Mouse (Mus musculus): ENCODE data around the gene Cep126. TPM values are rescaled to one million over a fixed set of nuclear protein-coding genes. Genes with fewer than 3 reads are reported as not detected.
A peak's percentile ranks its signal among the peaks of the same experiment; 100 is the strongest.

The Cep126 gene
- polyA plus RNA-seq, 1 experiment from 2014 or later: 1.5 TPM

DNA sequence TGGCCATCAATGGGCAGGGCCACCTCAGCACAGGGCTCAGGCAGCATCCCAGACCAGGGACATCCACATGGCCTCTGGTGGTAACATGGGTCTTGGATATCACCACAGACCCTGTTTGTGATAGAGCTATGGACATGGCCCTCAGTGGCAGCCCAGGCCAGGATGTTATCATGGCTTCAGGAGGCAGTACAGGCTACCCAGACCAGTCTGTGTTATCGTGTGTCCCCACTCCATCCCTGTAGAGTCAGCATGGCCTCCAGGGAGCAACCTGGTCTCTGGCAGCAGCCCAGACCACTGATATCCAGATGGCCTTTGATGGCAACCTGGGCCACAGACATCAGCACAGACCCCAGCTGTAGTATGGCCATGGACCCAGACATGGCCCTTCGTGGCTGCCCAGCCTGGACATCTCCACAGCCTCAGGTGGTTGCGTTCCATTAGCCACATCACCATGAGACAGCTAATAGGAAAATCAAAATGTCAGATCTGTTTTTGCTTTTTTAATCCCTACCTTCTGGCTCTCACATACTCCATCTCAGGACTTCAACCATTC lies 60.8 kb downstream of the Cep126 start:
- no peaks in the 10 kb centered on the region for H3K36me3 ChIP-seq
- H3K4me2 ChIP-seq: no peak overlapping the region
- no peak overlapping the region for H3K9ac ChIP-seq
- H3K4me3 ChIP-seq: no peak overlapping the region
- H3K27me3 ChIP-seq: no peaks in the 10 kb centered on the region
- no peaks in the 10 kb centered on the region for H3K9me3 ChIP-seq (replicated peaks)
- no peak for ATAC-seq (replicated peaks; ENCODE audit: insufficient number of reproducible peaks, insufficient read depth, low FRiP score, low read depth)
- WGBS: 92% methylated on average over 3 of the region's 3 CpGs
- H3K27ac ChIP-seq: no peak overlapping the region
- no peaks in the 10 kb centered on the region for H3K4me1 ChIP-seq (replicated peaks)

- no peaks in the 10 kb centered on the region for H3K36me3 ChIP-seq
- no peak for ATAC-seq (replicated peaks; ENCODE audit: insufficient number of reproducible peaks, insufficient read depth, low FRiP score, low read depth)
- no peaks in the 10 kb centered on the region for H3K9me3 ChIP-seq (replicated peaks)
- H3K27me3 ChIP-seq: no peaks in the 10 kb centered on the region
- no peak overlapping the region for H3K4me2 ChIP-seq
- no peak overlapping the region for H3K27ac ChIP-seq
- 65% methylated on average over 3 of the region's 3 CpGs for WGBS
- H3K4me1 ChIP-seq (replicated peaks): no peaks in the 10 kb centered on the region
- no peak overlapping the region for H3K9ac ChIP-seq
- H3K4me3 ChIP-seq: no peak overlapping the region
Measured at GRCm38 (mm10) chr9:8059636-8060035, 74.5 kb downstream of the Cep126 start.

DNA sequence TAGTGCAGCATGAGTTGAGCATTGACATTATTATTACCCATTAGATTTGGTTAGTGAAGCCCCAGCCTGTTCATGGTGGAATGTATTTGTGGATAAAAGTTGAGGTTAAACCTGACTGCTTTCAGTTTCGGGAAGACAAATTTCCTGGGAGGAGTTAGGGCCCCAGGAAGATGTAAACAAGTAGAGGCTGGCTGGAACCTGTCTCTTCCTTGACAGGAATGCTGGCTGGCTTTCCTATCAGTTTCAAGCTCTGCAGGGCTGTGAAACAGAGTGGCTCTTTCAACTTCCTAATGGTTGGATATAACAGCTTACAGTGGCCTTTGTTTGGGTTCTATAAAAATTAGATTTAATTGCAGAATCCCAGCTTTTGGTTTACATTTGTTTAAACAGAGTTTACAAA lies 79.3 kb downstream of the Cep126 start:
- WGBS: 0% methylated on average over 1 of the region's 1 CpGs
- H3K9me3 ChIP-seq (replicated peaks): no peaks in the 10 kb centered on the region
- no peaks in the 10 kb centered on the region for H3K27me3 ChIP-seq
- H3K4me1 ChIP-seq (replicated peaks): no peaks in the 10 kb centered on the region
- ATAC-seq (replicated peaks; ENCODE audit: insufficient number of reproducible peaks, insufficient read depth, low FRiP score, low read depth): no peak
- no peak overlapping the region for H3K9ac ChIP-seq
- no peaks in the 10 kb centered on the region for H3K36me3 ChIP-seq
- H3K4me3 ChIP-seq: no peak overlapping the region
- no peak overlapping the region for H3K4me2 ChIP-seq
- no peak overlapping the region for H3K27ac ChIP-seq

- 12% methylated on average over 5 of the region's 5 CpGs for WGBS
- no peak for ATAC-seq (replicated peaks; ENCODE audit: insufficient number of reproducible peaks, insufficient read depth, low FRiP score, low read depth)
Measured at GRCm38 (mm10) chr9:8043044-8043387, 91.1 kb downstream of the Cep126 start.

DNA sequence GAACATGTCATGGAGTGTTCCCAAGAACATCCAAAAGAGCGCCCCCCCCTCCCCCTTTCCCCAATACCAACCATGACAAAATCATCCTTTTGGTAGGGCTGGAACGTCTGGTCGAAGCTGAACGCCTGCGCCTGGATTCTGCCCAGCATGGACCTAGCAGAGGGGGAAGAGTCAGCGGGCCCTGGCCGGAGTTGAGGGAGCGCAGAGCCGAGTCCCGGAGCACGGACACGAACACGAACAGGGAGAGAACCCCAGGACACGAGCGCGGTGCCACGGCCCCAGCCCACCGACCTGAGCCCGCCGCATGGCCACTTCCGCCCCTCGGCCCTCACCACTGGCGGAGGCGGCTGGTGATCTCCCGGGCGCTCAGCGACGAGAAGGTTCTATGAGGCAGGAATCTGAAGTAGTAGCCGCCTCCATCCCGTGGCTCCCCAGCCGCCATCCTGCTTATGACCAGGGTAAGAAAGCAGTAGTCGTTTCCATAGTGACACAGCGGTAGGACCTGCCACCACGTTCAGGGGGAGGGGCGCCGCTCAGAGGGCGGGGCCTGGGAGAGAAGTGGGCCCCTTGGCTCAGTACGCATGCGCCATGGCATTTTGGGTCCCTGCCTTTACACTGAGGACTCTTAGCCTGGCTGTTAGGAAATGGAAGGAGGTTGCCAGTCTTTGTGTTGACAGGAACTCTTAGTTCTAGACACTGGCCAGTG lies 91.6 kb downstream of the Cep126 start, which contains the start of gene Cfap300:
Gene Cfap300, minus strand, starts transcription at position 486 of the 706 bp plus-strand sequence.
- Histone ChIP-seq H3K4me1 (replicated peaks) (peaks cover 7% of the 10 kb centered on the region), H3K4me2 (peak within 1 kb of the TSS; percentile 71), H3K4me3 (peak within 1 kb of the TSS; percentile 84), H3K36me3 (no peaks in the 10 kb centered on the region), H3K27ac (peak within 1 kb of the TSS; percentile 79), H3K9ac (peak within 1 kb of the TSS; percentile 61), H3K27me3 (no peaks in the 10 kb centered on the region), H3K9me3 (replicated peaks) (no peaks in the 10 kb centered on the region)
- under 1% methylated on average over 39 of the region's 39 CpGs for WGBS
- ATAC-seq (replicated peaks; ENCODE audit: insufficient number of reproducible peaks, insufficient read depth, low FRiP score, low read depth): peak; percentile 96

More at GRCm38 (mm10) chr9:8043044-8043387, 91.1 kb downstream of the Cep126 start:
- H3K4me1 ChIP-seq (replicated peaks): peaks cover 7% of the 10 kb centered on the region
- H3K4me2 ChIP-seq: peak overlapping the region; percentile 71
- H3K4me3 ChIP-seq: peak overlapping the region; percentile 84
- H3K27ac ChIP-seq: peak overlapping the region; percentile 61
- H3K36me3 ChIP-seq: no peaks in the 10 kb centered on the region
- no peaks in the 10 kb centered on the region for H3K27me3 ChIP-seq
- H3K9me3 ChIP-seq (replicated peaks): no peaks in the 10 kb centered on the region
- H3K9ac ChIP-seq: peak overlapping the region; percentile 61; the same call in 1 of the 2 replicates

DNA sequence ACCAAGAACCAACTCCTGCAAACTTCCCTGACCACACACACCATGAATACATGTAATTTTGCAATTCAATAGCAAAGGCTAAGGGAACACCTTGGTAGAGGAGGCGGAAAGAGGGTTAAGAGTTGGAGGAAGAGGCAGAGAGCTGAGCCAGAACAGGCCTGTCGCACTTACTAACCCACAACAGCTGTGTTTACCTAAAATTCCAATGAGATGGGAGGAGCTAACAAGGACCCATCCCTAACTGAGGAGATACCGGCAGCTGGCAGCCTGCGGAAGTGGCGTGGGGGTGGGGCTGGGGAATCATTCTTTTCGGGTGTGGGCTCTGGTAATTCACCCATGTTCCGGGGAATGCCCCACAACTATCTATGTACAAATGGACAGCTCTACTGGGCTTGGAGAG lies 98.5 kb downstream of the Cep126 start:
- Histone ChIP-seq H3K27me3 (no peaks in the 10 kb centered on the region), H3K9ac (no peak overlapping the region), H3K9me3 (replicated peaks) (no peaks in the 10 kb centered on the region), H3K4me1 (replicated peaks) (peaks cover 4% of the 10 kb centered on the region; the same call in 1 of the 2 replicates), H3K4me2 (peak overlapping the region; percentile 8; the same call in 1 of the 2 replicates), H3K36me3 (no peaks in the 10 kb centered on the region), H3K27ac (no peak overlapping the region), H3K4me3 (no peak overlapping the region)
- 17% methylated on average over 7 of the region's 7 CpGs for WGBS
- no peak for ATAC-seq (replicated peaks; ENCODE audit: insufficient number of reproducible peaks, insufficient read depth, low FRiP score, low read depth)

DNA sequence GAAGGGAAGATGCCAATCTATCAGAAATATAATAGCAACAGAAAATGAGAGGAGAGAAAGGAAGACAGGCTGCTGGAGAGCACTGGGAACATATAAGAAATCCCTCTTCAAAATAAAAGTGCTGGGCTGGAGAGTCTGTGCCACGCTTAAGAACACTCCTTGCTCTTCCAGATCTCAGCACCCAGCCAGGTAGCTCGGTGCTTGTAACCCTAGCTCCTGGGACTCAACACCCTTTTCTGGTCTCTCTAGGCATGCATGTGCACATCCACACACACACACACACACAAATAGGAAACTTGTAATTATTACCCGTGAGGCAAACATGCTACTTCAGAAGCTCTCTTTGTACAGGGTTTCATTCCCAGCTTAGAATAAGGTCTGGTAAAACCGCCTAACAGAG lies 99.0 kb downstream of the Cep126 start:
- 43% methylated on average over 4 of the region's 4 CpGs for WGBS
- no peaks in the 10 kb centered on the region for H3K27me3 ChIP-seq
- H3K27ac ChIP-seq: no peak overlapping the region
- no peak overlapping the region; the same call in 1 of the 2 replicates for H3K4me2 ChIP-seq
- ATAC-seq (replicated peaks; ENCODE audit: insufficient number of reproducible peaks, insufficient read depth, low FRiP score, low read depth): no peak
- no peak overlapping the region for H3K4me3 ChIP-seq
- H3K9ac ChIP-seq: no peak overlapping the region
- peaks cover 4% of the 10 kb centered on the region; the same call in 1 of the 2 replicates for H3K4me1 ChIP-seq (replicated peaks)
- H3K9me3 ChIP-seq (replicated peaks): no peaks in the 10 kb centered on the region
- no peaks in the 10 kb centered on the region for H3K36me3 ChIP-seq

DNA sequence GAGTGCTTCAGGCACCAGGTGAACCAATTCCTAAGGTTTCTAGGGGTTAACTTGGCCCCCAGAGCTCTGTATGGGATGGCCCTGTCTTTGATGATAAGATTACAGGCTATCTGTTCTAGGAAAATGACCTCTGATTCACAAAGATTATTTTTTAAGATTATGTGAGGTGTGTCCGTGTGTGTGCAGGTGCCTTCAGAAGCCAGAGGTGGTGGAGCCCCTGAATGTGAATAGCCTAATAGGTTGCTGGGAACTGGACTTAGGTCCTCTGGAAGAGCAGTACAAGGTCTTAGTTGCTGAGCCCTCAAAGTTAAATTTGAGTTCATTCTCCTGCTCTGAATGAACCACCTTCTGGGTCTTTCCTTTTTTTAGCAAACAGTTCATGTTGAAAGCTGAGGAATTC lies 100.0 kb downstream of the Cep126 start:
- Histone ChIP-seq H3K4me2 (no peak overlapping the region), H3K27ac (no peak overlapping the region), H3K4me1 (replicated peaks) (peaks cover 4% of the 10 kb centered on the region; the same call in 1 of the 2 replicates), H3K36me3 (no peaks in the 10 kb centered on the region), H3K9ac (no peak overlapping the region), H3K4me3 (no peak overlapping the region), H3K9me3 (replicated peaks) (no peaks in the 10 kb centered on the region), H3K27me3 (no peaks in the 10 kb centered on the region)
- 55% methylated on average over 1 of the region's 1 CpGs for WGBS
- no peak for ATAC-seq (replicated peaks; ENCODE audit: insufficient number of reproducible peaks, insufficient read depth, low FRiP score, low read depth)

DNA sequence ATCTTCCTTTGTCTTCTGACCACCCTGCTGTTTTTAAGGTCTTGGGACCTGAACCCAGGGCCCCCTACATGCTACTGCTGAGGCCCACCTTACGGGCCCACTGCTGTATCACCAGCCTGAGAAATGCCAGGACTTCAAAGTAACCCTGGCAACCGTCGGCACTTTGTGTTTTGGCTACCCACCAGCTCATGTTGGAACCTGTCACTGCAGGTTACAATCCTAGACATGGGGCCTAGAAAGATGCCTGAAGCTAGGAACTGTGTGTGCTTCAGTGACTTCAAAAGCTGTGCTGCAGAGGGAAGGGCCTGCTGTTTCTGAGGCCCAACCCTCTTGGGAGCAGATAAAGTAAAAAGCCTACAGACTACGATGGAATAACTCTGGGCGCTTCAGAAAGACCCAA lies 101.2 kb downstream of the Cep126 start:
- peaks cover 4% of the 10 kb centered on the region; the same call in 1 of the 2 replicates for H3K4me1 ChIP-seq (replicated peaks)
- H3K36me3 ChIP-seq: no peaks in the 10 kb centered on the region
- no peak overlapping the region for H3K27ac ChIP-seq
- H3K9ac ChIP-seq: no peak overlapping the region
- no peak for ATAC-seq (replicated peaks; ENCODE audit: insufficient number of reproducible peaks, insufficient read depth, low FRiP score, low read depth)
- 70% methylated on average over 5 of the region's 5 CpGs for WGBS
- no peaks in the 10 kb centered on the region for H3K9me3 ChIP-seq (replicated peaks)
- H3K27me3 ChIP-seq: no peaks in the 10 kb centered on the region
- no peak overlapping the region for H3K4me3 ChIP-seq
- no peak overlapping the region for H3K4me2 ChIP-seq

Other genes with a start within 250 kb of the Cep126 start
- gene Yap1, start 129.7 kb downstream of the Cep126 start, polyA plus RNA-seq (2015; fragmentation: Nextera tagmentation; extraction: Ambion mirVana): 19.8 and 24.3 TPM in 2 replicates
- 5.1 and 5.9 TPM in 2 replicates for gene Cfap300, start 91.5 kb downstream of the Cep126 start, polyA plus RNA-seq (2015; fragmentation: Nextera tagmentation; extraction: Ambion mirVana)

Data from heart, embryonic 15.5 days (tissue).